Mouse (Mus musculus): ENCODE data around the gene Cd79b. TPM values are rescaled to one million over a fixed set of nuclear protein-coding genes. Genes with fewer than 3 reads are reported as not detected.

Cd79b gene
- polyA plus RNA-seq, 1 experiment from 2014 or later: 4.4 TPM

- H3K27me3 ChIP-seq (replicated peaks; ENCODE audit: control insufficient read depth, insufficient read depth, low read length): no peaks in the 10 kb centered on the region
- H3K4me1 ChIP-seq (ENCODE audit: control insufficient read depth, insufficient read depth, low read length): no peaks in the 10 kb centered on the region
- no peaks in the 10 kb centered on the region for H3K36me3 ChIP-seq (ENCODE audit: control insufficient read depth, insufficient read depth, low read length)
- H3K4me2 ChIP-seq (ENCODE audit: low read depth, low read length): no peak overlapping the region
- no peak overlapping the region for H3K9ac ChIP-seq (ENCODE audit: low read depth, low read length)
- ATAC-seq: no peak
- H3K4me3 ChIP-seq (ENCODE audit: low read length): no peak overlapping the region
- no peaks in the 10 kb centered on the region for H3K9me3 ChIP-seq (ENCODE audit: control insufficient read depth, low read length)
- WGBS: 53% methylated on average over 5 of the region's 5 CpGs
- no peak overlapping the region for H3K27ac ChIP-seq (ENCODE audit: low read length)
These were observed 7.1 kb downstream of the Cd79b start for GRCm38 (mm10) chr11:106307432-106307831.

- no peak overlapping the region for H3K4me2 ChIP-seq (ENCODE audit: low read depth, low read length)
- no peaks in the 10 kb centered on the region for H3K9me3 ChIP-seq (ENCODE audit: control insufficient read depth, low read length)
- H3K9ac ChIP-seq (ENCODE audit: low read depth, low read length): no peak overlapping the region
- no peaks in the 10 kb centered on the region for H3K27me3 ChIP-seq (replicated peaks; ENCODE audit: control insufficient read depth, insufficient read depth, low read length)
- H3K27ac ChIP-seq (ENCODE audit: low read length): no peak overlapping the region
- no peaks in the 10 kb centered on the region for H3K4me1 ChIP-seq (ENCODE audit: control insufficient read depth, insufficient read depth, low read length)
- ATAC-seq: no peak
- WGBS: 83% methylated on average over 9 of the region's 9 CpGs
- no peaks in the 10 kb centered on the region for H3K36me3 ChIP-seq (ENCODE audit: control insufficient read depth, insufficient read depth, low read length)
- H3K4me3 ChIP-seq (ENCODE audit: low read length): no peak overlapping the region
These were observed 7.8 kb downstream of the Cd79b start for GRCm38 (mm10) chr11:106306758-106307157.

- ATAC-seq: no peak
- no peak overlapping the region for H3K27ac ChIP-seq (ENCODE audit: low read length)
- WGBS: 79% methylated on average over 3 of the region's 3 CpGs
These were observed 8.5 kb downstream of the Cd79b start for GRCm38 (mm10) chr11:106306065-106306385.

GRCm38 (mm10) chr11:106305348-106306064 lies 9.1 kb downstream of the Cd79b start:
- H3K4me3 ChIP-seq (ENCODE audit: low read length): no peak overlapping the region
- WGBS: 75% methylated on average over 10 of the region's 10 CpGs
- no peaks in the 10 kb centered on the region for H3K4me1 ChIP-seq (ENCODE audit: control insufficient read depth, insufficient read depth, low read length)
- H3K9me3 ChIP-seq (ENCODE audit: control insufficient read depth, low read length): no peaks in the 10 kb centered on the region
- H3K9ac ChIP-seq (ENCODE audit: low read depth, low read length): no peak overlapping the region
- H3K4me2 ChIP-seq (ENCODE audit: low read depth, low read length): no peak overlapping the region
- no peak overlapping the region for H3K27ac ChIP-seq (ENCODE audit: low read length)
- no peak for ATAC-seq
- no peaks in the 10 kb centered on the region for H3K36me3 ChIP-seq (ENCODE audit: control insufficient read depth, insufficient read depth, low read length)
- no peaks in the 10 kb centered on the region for H3K27me3 ChIP-seq (replicated peaks; ENCODE audit: control insufficient read depth, insufficient read depth, low read length)

More at GRCm38 (mm10) chr11:106306065-106306385, 8.5 kb downstream of the Cd79b start:
- Histone ChIP-seq H3K4me1 (ENCODE audit: control insufficient read depth, insufficient read depth, low read length) (no peaks in the 10 kb centered on the region), H3K4me3 (ENCODE audit: low read length) (no peak overlapping the region), H3K9ac (ENCODE audit: low read depth, low read length) (no peak overlapping the region), H3K36me3 (ENCODE audit: control insufficient read depth, insufficient read depth, low read length) (no peaks in the 10 kb centered on the region), H3K9me3 (ENCODE audit: control insufficient read depth, low read length) (no peaks in the 10 kb centered on the region), H3K27me3 (replicated peaks; ENCODE audit: control insufficient read depth, insufficient read depth, low read length) (no peaks in the 10 kb centered on the region), H3K4me2 (ENCODE audit: low read depth, low read length) (no peak overlapping the region)

GRCm38 (mm10) chr11:106302634-106303033 lies 11.9 kb downstream of the Cd79b start:
- Histone ChIP-seq H3K4me2 (ENCODE audit: low read depth, low read length) (no peak overlapping the region), H3K4me1 (ENCODE audit: control insufficient read depth, insufficient read depth, low read length) (no peaks in the 10 kb centered on the region), H3K9ac (ENCODE audit: low read depth, low read length) (no peak overlapping the region), H3K9me3 (ENCODE audit: control insufficient read depth, low read length) (no peaks in the 10 kb centered on the region), H3K36me3 (ENCODE audit: control insufficient read depth, insufficient read depth, low read length) (no peaks in the 10 kb centered on the region), H3K4me3 (ENCODE audit: low read length) (no peak overlapping the region), H3K27me3 (replicated peaks; ENCODE audit: control insufficient read depth, insufficient read depth, low read length) (no peaks in the 10 kb centered on the region), H3K27ac (ENCODE audit: low read length) (no peak overlapping the region)
- WGBS: 14% methylated on average over 2 of the region's 2 CpGs
- peak; percentile 62; the same call in 1 of the 2 replicates for ATAC-seq

- no peak within 1 kb of the TSS for H3K4me3 ChIP-seq (ENCODE audit: low read length)
- no peak within 1 kb of the TSS for H3K27ac ChIP-seq (ENCODE audit: low read length)
- WGBS: 77% methylated on average over 9 of the region's 9 CpGs
- H3K27me3 ChIP-seq (replicated peaks; ENCODE audit: control insufficient read depth, insufficient read depth, low read length): no peaks in the 10 kb centered on the region
- ATAC-seq: no peak
- H3K9ac ChIP-seq (ENCODE audit: low read depth, low read length): no peak within 1 kb of the TSS
- H3K4me2 ChIP-seq (ENCODE audit: low read depth, low read length): no peak within 1 kb of the TSS
- H3K36me3 ChIP-seq (ENCODE audit: control insufficient read depth, insufficient read depth, low read length): no peaks in the 10 kb centered on the region
- no peaks in the 10 kb centered on the region for H3K4me1 ChIP-seq (ENCODE audit: control insufficient read depth, insufficient read depth, low read length)
- H3K9me3 ChIP-seq (ENCODE audit: control insufficient read depth, low read length): no peaks in the 10 kb centered on the region
These were observed 12.8 kb downstream of the Cd79b start, which contains the start of gene Gh for GRCm38 (mm10) chr11:106301765-106302164. Gene Gh (minus strand): TSS chr11:106301865.

- WGBS: 83% methylated on average over 2 of the region's 2 CpGs
- H3K4me3 ChIP-seq (ENCODE audit: low read length): no peak overlapping the region
- H3K36me3 ChIP-seq (ENCODE audit: control insufficient read depth, insufficient read depth, low read length): no peaks in the 10 kb centered on the region
- ATAC-seq: no peak
- H3K9ac ChIP-seq (ENCODE audit: low read depth, low read length): no peak overlapping the region
- no peaks in the 10 kb centered on the region for H3K27me3 ChIP-seq (replicated peaks; ENCODE audit: control insufficient read depth, insufficient read depth, low read length)
- H3K4me2 ChIP-seq (ENCODE audit: low read depth, low read length): no peak overlapping the region
- no peaks in the 10 kb centered on the region for H3K4me1 ChIP-seq (ENCODE audit: control insufficient read depth, insufficient read depth, low read length)
- H3K27ac ChIP-seq (ENCODE audit: low read length): no peak overlapping the region
- H3K9me3 ChIP-seq (ENCODE audit: control insufficient read depth, low read length): no peaks in the 10 kb centered on the region
These were observed 22.7 kb downstream of the Cd79b start for GRCm38 (mm10) chr11:106291861-106292260.

- no peaks in the 10 kb centered on the region for H3K4me1 ChIP-seq (ENCODE audit: control insufficient read depth, insufficient read depth, low read length)
- no peak overlapping the region for H3K4me3 ChIP-seq (ENCODE audit: low read length)
- no peak overlapping the region for H3K9ac ChIP-seq (ENCODE audit: low read depth, low read length)
- 91% methylated on average over 5 of the region's 5 CpGs for WGBS
- no peak for ATAC-seq
- H3K36me3 ChIP-seq (ENCODE audit: control insufficient read depth, insufficient read depth, low read length): no peaks in the 10 kb centered on the region
- no peak overlapping the region for H3K27ac ChIP-seq (ENCODE audit: low read length)
- H3K27me3 ChIP-seq (replicated peaks; ENCODE audit: control insufficient read depth, insufficient read depth, low read length): no peaks in the 10 kb centered on the region
- H3K4me2 ChIP-seq (ENCODE audit: low read depth, low read length): no peak overlapping the region
- no peaks in the 10 kb centered on the region for H3K9me3 ChIP-seq (ENCODE audit: control insufficient read depth, low read length)
These were observed 24.2 kb downstream of the Cd79b start for GRCm38 (mm10) chr11:106290376-106290775.

GRCm38 (mm10) chr11:106289369-106289768 lies 25.2 kb downstream of the Cd79b start:
- no peak overlapping the region for H3K9ac ChIP-seq (ENCODE audit: low read depth, low read length)
- WGBS: 53% methylated on average over 8 of the region's 8 CpGs
- no peaks in the 10 kb centered on the region for H3K27me3 ChIP-seq (replicated peaks; ENCODE audit: control insufficient read depth, insufficient read depth, low read length)
- H3K4me1 ChIP-seq (ENCODE audit: control insufficient read depth, insufficient read depth, low read length): no peaks in the 10 kb centered on the region
- no peak for ATAC-seq
- H3K9me3 ChIP-seq (ENCODE audit: control insufficient read depth, low read length): no peaks in the 10 kb centered on the region
- H3K36me3 ChIP-seq (ENCODE audit: control insufficient read depth, insufficient read depth, low read length): no peaks in the 10 kb centered on the region
- no peak overlapping the region for H3K4me3 ChIP-seq (ENCODE audit: low read length)
- no peak overlapping the region for H3K27ac ChIP-seq (ENCODE audit: low read length)
- H3K4me2 ChIP-seq (ENCODE audit: low read depth, low read length): no peak overlapping the region

- Histone ChIP-seq H3K27ac (ENCODE audit: low read length) (peak overlapping the region; percentile 52; the same call in 1 of the 2 replicates), H3K36me3 (ENCODE audit: control insufficient read depth, insufficient read depth, low read length) (no peaks in the 10 kb centered on the region), H3K9ac (ENCODE audit: low read depth, low read length) (peak overlapping the region; percentile 33; the same call in 1 of the 2 replicates), H3K4me2 (ENCODE audit: low read depth, low read length) (no peak overlapping the region), H3K27me3 (replicated peaks; ENCODE audit: control insufficient read depth, insufficient read depth, low read length) (no peaks in the 10 kb centered on the region), H3K4me1 (ENCODE audit: control insufficient read depth, insufficient read depth, low read length) (no peaks in the 10 kb centered on the region), H3K9me3 (ENCODE audit: control insufficient read depth, low read length) (no peaks in the 10 kb centered on the region), H3K4me3 (ENCODE audit: low read length) (no peak overlapping the region)
- WGBS: 59% methylated on average over 11 of the region's 11 CpGs
- ATAC-seq: no peak
These were observed 27.6 kb downstream of the Cd79b start for GRCm38 (mm10) chr11:106286987-106287386.

Measured in intestine, embryonic 16.5 days (tissue).